Mouse (Mus musculus): ENCODE data around the gene Nsf.

DNA sequence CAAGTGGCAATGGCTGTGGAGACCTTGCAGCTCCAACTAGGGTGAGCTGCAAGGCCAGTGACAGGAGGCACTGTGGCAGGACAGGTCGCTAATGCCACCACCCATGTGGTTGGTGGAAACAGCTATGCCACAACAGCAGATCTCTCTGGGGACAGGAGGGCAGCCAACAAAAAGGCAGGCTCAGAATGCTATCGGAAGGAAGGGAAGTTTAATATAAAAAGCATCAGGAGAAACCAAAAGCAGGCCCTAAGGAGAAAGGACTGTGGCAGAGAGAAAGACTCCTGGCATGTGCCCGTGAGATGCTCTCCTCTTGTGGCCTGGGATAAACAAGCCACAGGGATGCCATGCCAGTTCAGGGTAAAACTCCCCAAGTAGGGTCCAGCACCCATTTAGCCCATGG is 122.1 kb downstream of the Nsf start:
- no peak for TF ChIP-seq GATA1 (IDR thresholded peaks at IDR 0.05; ENCODE audit: borderline replicate concordance, low read length)
- TF ChIP-seq FLI1 (IDR thresholded peaks at IDR 0.05; ENCODE audit: low read length) = no peak

All from megakaryocyte, embryonic 14.5 days (primary cell).